Mouse (Mus musculus) ES-E14 (cell line): ENCODE data around the gene Nob1.

Experiments used
- CHD2 ChIP-seq: IDR thresholded peaks from 2 replicates; pipeline ENCODE4 v1.6.1; 2014; ENCODE audit warnings: mild to moderate bottlenecking, low read depth, low read length, inconsistent platforms
- HCFC1 ChIP-seq: IDR thresholded peaks from 2 replicates; pipeline ENCODE4 v1.6.1; 2012; ENCODE audit warnings: low read length, inconsistent platforms, borderline replicate concordance; ENCODE audit not compliant: insufficient read depth
- MAFK ChIP-seq: IDR thresholded peaks from 2 replicates; pipeline ENCODE4 v1.6.1; 2014; ENCODE audit warnings: mild to moderate bottlenecking, low read depth, low read length, inconsistent platforms; ENCODE audit not compliant: insufficient read depth
- ZC3H11A ChIP-seq: IDR thresholded peaks from 2 replicates; pipeline ENCODE4 v1.6.1; 2012; ENCODE audit warnings: low read depth, mild to moderate bottlenecking, inconsistent platforms, low read length, borderline replicate concordance
- ZNF384 ChIP-seq: IDR thresholded peaks from 2 replicates; pipeline ENCODE4 v1.6.1; 2012; ENCODE audit warnings: low read depth, low read length, inconsistent platforms

DNA sequence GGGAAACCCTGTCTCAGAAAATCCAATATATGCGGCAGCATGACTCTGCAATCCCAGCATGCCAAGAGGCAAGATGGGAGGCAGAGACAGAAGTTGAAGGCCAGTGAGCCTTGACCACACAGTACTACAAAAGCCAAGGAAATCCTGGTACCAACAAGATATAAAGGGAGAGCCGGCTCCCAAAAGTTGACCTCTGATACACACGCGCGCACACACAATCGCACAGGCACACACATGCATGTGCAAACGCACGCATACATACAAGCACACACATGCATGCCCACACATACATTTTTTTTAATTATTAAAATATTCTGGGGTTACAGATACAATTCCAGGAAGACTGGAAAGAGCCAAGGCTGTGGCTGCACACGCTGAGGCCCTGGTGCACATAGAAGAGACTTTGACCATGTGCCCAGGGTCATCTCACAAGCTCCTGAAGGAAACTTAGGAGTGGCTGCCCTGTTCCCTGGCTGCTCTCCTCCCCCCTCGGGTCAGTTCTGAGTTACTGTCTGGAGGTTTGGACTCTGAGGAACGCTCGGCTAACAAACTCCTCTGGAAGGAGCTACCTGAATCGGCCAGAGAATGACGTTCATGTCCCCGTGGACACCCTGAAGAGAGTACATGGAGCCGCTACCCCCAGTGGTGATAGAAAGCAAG lies 34.2 kb downstream of the Nob1 start:
- no peak for TF ChIP-seq MAFK
- TF ChIP-seq ZNF384 = no peak
- TF ChIP-seq ZC3H11A = no peak
- no peak for TF ChIP-seq CHD2
- no peak for TF ChIP-seq HCFC1
